Mouse (Mus musculus) testis, adult 2 months (tissue): Measurements from ENCODE around the gene Gm20671. TPM values are rescaled to one million over a fixed set of nuclear protein-coding genes. Genes with fewer than 3 reads are reported as not detected.
"Not testable (repeated sequence)": the region's sequence is repeated elsewhere in the genome, so short reads cannot be mapped to it uniquely, and the experiment has no call there.

Experiments
- H3K27ac ChIP-seq: fragments of 200-500 bp; 2 replicates; pipeline ENCODE4 v1.5.1; 2012; ENCODE audit warnings: low read depth, low read length; ENCODE audit not compliant: control insufficient read depth, insufficient read depth
- H3K27me3 ChIP-seq: fragments of 200-500 bp; 2 replicates; pipeline ENCODE4 v1.6.1; 2012; ENCODE audit warnings: mild to moderate bottlenecking, low read length, moderate library complexity; ENCODE audit not compliant: control insufficient read depth, insufficient read depth
- H3K36me3 ChIP-seq: fragments of 200-500 bp; 2 replicates; pipeline ENCODE4 v1.6.1; 2012; ENCODE audit warnings: mild to moderate bottlenecking, low read length; ENCODE audit not compliant: control insufficient read depth, insufficient read depth
- H3K4me1 ChIP-seq: fragments of 200-500 bp; 2 replicates; pipeline ENCODE4 v1.6.1; 2012; ENCODE audit warnings: low read length; ENCODE audit not compliant: control insufficient read depth, insufficient read depth
- H3K4me3 ChIP-seq: fragments of 200-500 bp; 2 replicates; pipeline ENCODE4 v1.5.1; 2012; ENCODE audit warnings: low read depth, mild to moderate bottlenecking, low read length, moderate library complexity, mixed read lengths; ENCODE audit not compliant: control insufficient read depth
- CTCF ChIP-seq: fragments of 200-500 bp; IDR thresholded peaks from 2 replicates; pipeline ENCODE4 v1.5.1; 2012; ENCODE audit warnings: low read depth, mild to moderate bottlenecking, inconsistent platforms, low read length, moderate library complexity; ENCODE audit not compliant: control insufficient read depth, insufficient read depth, insufficient replicate concordance
- POLR2A ChIP-seq: fragments of 200-500 bp; IDR thresholded peaks from 2 replicates; pipeline ENCODE4 v1.6.1; 2012; ENCODE audit warnings: low read depth, mild to moderate bottlenecking, inconsistent platforms, low read length, moderate library complexity; ENCODE audit not compliant: control insufficient read depth
- polyA plus RNA-seq: library from polyadenylated mRNA; depleted of rRNA; stranded (reverse); fragments of >200 nt; gene quantifications from 2 replicates; pipeline ENCODE4 v1.2.3, GENCODE M21; 2012

The Gm20671 gene
- polyA plus RNA-seq, 1 experiment, result 1.0 TPM

GRCm38 (mm10) chr5:32761566-32762140 lies 65.3 kb downstream of the Gm20671 start:
- H3K27ac ChIP-seq, result no peak overlapping the region
- TF ChIP-seq CTCF (no peak), POLR2A (no peak)
- no peaks in the 10 kb centered on the region for H3K4me1 ChIP-seq
- no peaks in the 10 kb centered on the region; the same call in 1 of the 2 replicates for H3K36me3 ChIP-seq
- H3K4me3 ChIP-seq, result no peak overlapping the region
- no peaks in the 10 kb centered on the region for H3K27me3 ChIP-seq

GRCm38 (mm10) chr5:32760787-32761186 lies 66.1 kb downstream of the Gm20671 start:
- H3K27ac ChIP-seq, result no peak overlapping the region
- H3K4me1 ChIP-seq, result no peaks in the 10 kb centered on the region
- no peak overlapping the region for H3K4me3 ChIP-seq
- no peaks in the 10 kb centered on the region; the same call in 1 of the 2 replicates for H3K36me3 ChIP-seq
- TF ChIP-seq POLR2A (no peak), CTCF (no peak)
- no peaks in the 10 kb centered on the region for H3K27me3 ChIP-seq

DNA sequence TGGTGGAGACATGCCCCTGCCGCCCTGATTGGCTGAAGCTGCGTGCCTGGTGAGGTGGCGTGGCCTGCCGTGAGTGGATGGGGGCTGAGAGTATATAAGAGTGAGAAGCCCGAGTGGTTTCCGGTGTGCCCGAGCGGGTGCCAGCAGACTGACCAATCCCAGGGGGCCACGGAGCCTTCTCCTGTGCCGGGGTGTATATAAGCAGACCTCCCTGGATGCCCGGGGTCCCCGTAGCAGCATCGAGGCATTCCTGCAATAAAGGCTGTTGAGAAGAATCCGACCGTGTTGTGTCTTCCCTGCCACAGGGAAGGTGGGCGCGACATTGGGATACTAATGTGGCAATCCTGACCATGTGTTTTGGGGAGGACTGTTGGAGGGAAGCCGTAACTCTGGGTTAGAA lies 66.6 kb downstream of the Gm20671 start:
- not testable (repeated sequence) for H3K27me3 ChIP-seq, H3K4me1 ChIP-seq, H3K4me3 ChIP-seq, H3K36me3 ChIP-seq, H3K27ac ChIP-seq

DNA sequence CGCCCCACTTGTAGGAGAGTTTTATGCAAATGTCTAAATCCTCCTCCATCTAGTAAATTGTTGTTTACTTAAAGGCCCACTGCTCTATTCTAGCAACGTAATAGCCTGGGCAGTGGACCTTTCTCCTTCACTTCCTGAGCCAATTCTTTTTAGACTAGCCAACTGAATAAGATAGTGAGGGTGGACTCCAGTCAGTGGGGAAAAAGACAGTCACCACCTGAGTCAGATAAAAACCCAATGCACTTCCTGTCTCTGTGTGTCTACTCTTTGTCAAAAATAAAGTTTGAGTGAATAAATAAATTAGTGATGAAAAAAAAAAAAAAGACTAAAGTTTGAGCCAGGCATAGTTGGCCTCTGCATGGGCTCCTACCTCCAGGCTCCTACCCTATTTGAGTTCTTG lies 67.2 kb downstream of the Gm20671 start:
- Histone ChIP-seq H3K27ac (no peak overlapping the region), H3K27me3 (no peaks in the 10 kb centered on the region), H3K4me1 (no peaks in the 10 kb centered on the region), H3K36me3 (no peaks in the 10 kb centered on the region; the same call in 1 of the 2 replicates), H3K4me3 (no peak overlapping the region)
- no peak for TF ChIP-seq CTCF
- no peak for TF ChIP-seq POLR2A

DNA sequence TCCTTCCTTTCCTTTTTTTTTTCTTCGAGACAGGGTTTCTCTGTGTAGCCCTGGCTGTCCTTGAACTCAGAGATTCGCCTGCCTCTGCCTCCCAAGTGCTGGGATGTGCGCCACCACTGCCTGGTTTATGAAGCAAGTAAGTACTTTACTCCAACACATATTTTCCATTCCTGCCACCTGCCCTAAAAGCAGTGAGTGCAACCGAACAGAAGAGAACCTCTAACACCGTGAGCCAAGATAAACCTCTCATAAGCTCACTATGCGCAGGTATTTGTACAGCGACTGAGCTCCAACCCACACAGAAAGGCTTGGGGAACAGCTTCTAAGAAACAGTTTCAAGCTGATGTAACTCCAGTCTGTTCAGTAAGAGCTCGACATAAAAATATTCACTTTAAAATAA lies 70.8 kb downstream of the Gm20671 start:
- H3K36me3 ChIP-seq, result no peaks in the 10 kb centered on the region
- H3K27ac ChIP-seq, result no peak overlapping the region
- H3K4me1 ChIP-seq, result no peaks in the 10 kb centered on the region
- no peak for TF ChIP-seq CTCF
- TF ChIP-seq POLR2A, result no peak
- no peaks in the 10 kb centered on the region for H3K27me3 ChIP-seq
- no peak overlapping the region for H3K4me3 ChIP-seq

- Histone ChIP-seq H3K4me3 (no peak overlapping the region), H3K27me3 (no peaks in the 10 kb centered on the region), H3K36me3 (no peaks in the 10 kb centered on the region), H3K27ac (no peak overlapping the region), H3K4me1 (no peaks in the 10 kb centered on the region)
- TF ChIP-seq CTCF (no peak), POLR2A (no peak)
Measured at GRCm38 (mm10) chr5:32751736-32752135, 75.2 kb downstream of the Gm20671 start.

GRCm38 (mm10) chr5:32748936-32749335 lies 78.0 kb downstream of the Gm20671 start:
- Histone ChIP-seq H3K4me3 (no peak overlapping the region), H3K4me1 (no peaks in the 10 kb centered on the region), H3K27me3 (no peaks in the 10 kb centered on the region), H3K27ac (no peak overlapping the region), H3K36me3 (no peaks in the 10 kb centered on the region)
- no peak for TF ChIP-seq POLR2A
- TF ChIP-seq CTCF, result no peak

- no peaks in the 10 kb centered on the region for H3K27me3 ChIP-seq
- H3K36me3 ChIP-seq, result no peaks in the 10 kb centered on the region
- no peak overlapping the region for H3K27ac ChIP-seq
- TF ChIP-seq POLR2A (no peak), CTCF (peak; percentile 46; the same call in 1 of the 2 replicates)
- H3K4me3 ChIP-seq, result no peak overlapping the region
- H3K4me1 ChIP-seq, result no peaks in the 10 kb centered on the region
Measured at GRCm38 (mm10) chr5:32747650-32748375, 79.1 kb downstream of the Gm20671 start.
